Mouse (Mus musculus) forebrain, embryonic 11.5 days (tissue): ENCODE results near the gene Slc30a1. TPM values are rescaled to one million over a fixed set of nuclear protein-coding genes. Genes with fewer than 3 reads are reported as not detected.

ENCODE experiments used
- ATAC-seq: fragments of 200-750 bp; cut with Nextera tagmentation; replicated peaks from 2 replicates; pipeline ENCODE4 v1.8.0; 2017; ENCODE audit warnings: moderate TSS enrichment; ENCODE audit not compliant: low FRiP score
- DNase-seq: peaks from one replicate; pipeline ENCODE4 v3.0.0-alpha.2; 2017; ENCODE audit warnings: low spot score
- H3K27ac ChIP-seq: fragments of 300-500 bp; sonication (generic); 2 replicates; pipeline ENCODE4 v1.5.1; 2014; ENCODE audit warnings: low read depth, low read length
- H3K27me3 ChIP-seq: fragments of 300-500 bp; sonication (generic); 2 replicates; pipeline ENCODE4 v1.6.1; 2014; ENCODE audit warnings: mild to moderate bottlenecking, low read length, mixed read lengths; ENCODE audit not compliant: control insufficient read depth, insufficient read depth
- H3K36me3 ChIP-seq: fragments of 300-500 bp; sonication (generic); 2 replicates; pipeline ENCODE4 v1.6.1; 2014; ENCODE audit warnings: mild to moderate bottlenecking, low read length, moderate library complexity, mixed read lengths; ENCODE audit not compliant: control insufficient read depth, insufficient read depth
- H3K4me1 ChIP-seq: fragments of 300-500 bp; sonication (generic); replicated peaks from 2 replicates; pipeline ENCODE4 v1.6.1; 2014; ENCODE audit warnings: low read length, mixed read lengths; ENCODE audit not compliant: control insufficient read depth, insufficient read depth
- H3K4me2 ChIP-seq: fragments of 300-500 bp; sonication (generic); 2 replicates; pipeline ENCODE4 v1.6.1; 2014; ENCODE audit warnings: low read depth, mild to moderate bottlenecking, low read length, moderate library complexity, mixed read lengths; ENCODE audit not compliant: severe bottlenecking
- H3K4me3 ChIP-seq: fragments of 300-500 bp; sonication (generic); 2 replicates; pipeline ENCODE4 v1.5.1; 2014; ENCODE audit warnings: low read depth, low read length
- H3K9ac ChIP-seq: fragments of 300-500 bp; sonication (generic); 2 replicates; pipeline ENCODE4 v1.6.1; 2014; ENCODE audit warnings: low read length
- H3K9me3 ChIP-seq: fragments of 300-500 bp; sonication (generic); 2 replicates; pipeline ENCODE4 v1.6.1; 2016; ENCODE audit warnings: low read length, mixed read lengths; ENCODE audit not compliant: control insufficient read depth
- WGBS: fragments of 180-500 bp; shearing (Covaris S2); extraction: QIAGEN DNeasy Blood & Tissue Kit; methylation state at CpG from one replicate; pipeline ENCODE4 v1.1.7; 2014; 5-methylcytosine and 5-hydroxymethylcytosine counted together
- polyA plus RNA-seq: library from polyadenylated mRNA; unstranded; fragments of >200 nt; fragmentation: Nextera tagmentation; extraction: Ambion mirVana; gene quantifications from 2 replicates; pipeline ENCODE4 v1.2.1, GENCODE M21; 2014

The Slc30a1 gene
- polyA plus RNA-seq, 1 experiment from 2014 or later = 2.2 TPM

GRCm38 (mm10) chr1:191943638-191944037 lies 37.1 kb downstream of the Slc30a1 start:
- no peak for DNase-seq
- Histone ChIP-seq H3K9me3 (no peaks in the 10 kb centered on the region), H3K27me3 (no peaks in the 10 kb centered on the region), H3K9ac (no peak overlapping the region), H3K27ac (no peak overlapping the region), H3K36me3 (no peaks in the 10 kb centered on the region), H3K4me3 (no peak overlapping the region), H3K4me1 (no peaks in the 10 kb centered on the region; the same call in 1 of the 2 replicates), H3K4me2 (no peak overlapping the region)
- 85% methylated on average over 6 of the region's 6 CpGs for WGBS
- no peak for ATAC-seq

DNA sequence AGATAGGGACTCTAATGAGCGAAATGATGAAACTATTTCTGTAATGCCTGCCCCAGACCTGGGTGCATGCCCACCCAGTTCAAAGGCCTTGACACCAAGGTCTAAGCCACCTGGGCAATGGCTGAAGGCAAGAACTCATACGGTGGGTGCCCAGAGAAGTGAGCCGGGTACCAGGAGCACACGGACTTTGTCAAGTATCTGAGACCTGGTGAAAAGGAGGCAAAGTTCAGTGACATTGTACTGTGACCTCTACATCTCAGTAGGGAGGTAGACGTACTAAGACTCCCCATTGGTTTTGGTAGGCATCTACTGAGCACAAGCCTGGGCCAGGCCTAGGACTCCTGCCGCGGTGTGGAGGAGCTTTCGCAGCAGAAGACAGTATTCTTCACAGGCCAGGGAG lies 38.8 kb downstream of the Slc30a1 start:
- no peak overlapping the region for H3K27ac ChIP-seq
- no peaks in the 10 kb centered on the region for H3K27me3 ChIP-seq
- DNase-seq (no peak), ATAC-seq (no peak)
- H3K4me2 ChIP-seq = no peak overlapping the region
- no peak overlapping the region for H3K9ac ChIP-seq
- H3K4me1 ChIP-seq = no peaks in the 10 kb centered on the region; the same call in 1 of the 2 replicates
- no peaks in the 10 kb centered on the region for H3K9me3 ChIP-seq
- H3K36me3 ChIP-seq = no peaks in the 10 kb centered on the region
- H3K4me3 ChIP-seq = no peak overlapping the region
- WGBS = 89% methylated on average over 8 of the region's 8 CpGs

DNA sequence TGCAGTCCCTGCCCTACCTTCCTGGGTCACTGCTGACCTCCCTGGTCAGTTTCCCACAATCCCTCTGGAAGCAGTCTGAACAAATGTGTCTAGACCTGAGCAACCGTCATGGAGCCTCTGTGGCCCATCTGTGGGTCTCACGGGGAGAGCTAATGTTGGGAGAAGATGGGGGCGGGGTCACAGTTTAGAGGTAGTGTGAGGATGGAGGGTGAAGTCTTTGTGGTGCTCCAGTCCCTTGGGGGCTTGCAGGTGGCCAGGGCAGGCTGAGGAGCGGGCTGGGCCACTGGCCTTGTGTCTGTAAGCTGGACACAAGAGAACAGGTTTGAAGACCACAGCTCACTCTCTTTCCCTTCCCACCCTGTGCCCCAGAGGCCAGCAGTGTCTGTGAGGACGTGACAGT lies 39.2 kb downstream of the Slc30a1 start:
- Histone ChIP-seq H3K27ac (no peak overlapping the region), H3K4me2 (no peak overlapping the region), H3K9me3 (no peaks in the 10 kb centered on the region), H3K27me3 (no peaks in the 10 kb centered on the region), H3K4me3 (no peak overlapping the region), H3K9ac (no peak overlapping the region), H3K36me3 (no peaks in the 10 kb centered on the region), H3K4me1 (no peaks in the 10 kb centered on the region; the same call in 1 of the 2 replicates)
- DNase-seq (no peak), ATAC-seq (no peak)
- 86% methylated on average over 5 of the region's 5 CpGs for WGBS

DNA sequence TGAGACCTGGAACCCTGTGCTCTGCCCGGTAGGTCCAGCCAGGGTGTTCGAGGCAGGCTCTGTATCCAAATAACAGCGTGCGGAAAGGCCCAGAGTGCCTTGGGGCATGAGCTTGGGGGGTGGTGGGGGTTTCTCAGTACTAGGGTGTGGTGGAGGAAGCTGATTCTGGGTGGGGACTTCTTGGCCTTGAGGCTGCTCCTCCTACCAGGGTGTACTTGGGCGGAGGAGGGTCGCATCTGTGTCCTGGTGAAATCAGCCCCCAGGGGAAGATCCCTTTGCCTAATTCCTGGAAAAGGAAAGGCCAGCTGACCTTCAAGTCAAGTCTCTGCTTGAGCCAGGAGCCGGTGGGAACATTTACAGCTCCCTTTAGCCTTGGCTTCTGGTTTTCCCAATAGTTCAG lies 39.7 kb downstream of the Slc30a1 start:
- H3K27ac ChIP-seq = no peak overlapping the region
- H3K27me3 ChIP-seq = no peaks in the 10 kb centered on the region
- H3K9me3 ChIP-seq = no peaks in the 10 kb centered on the region
- H3K4me3 ChIP-seq = no peak overlapping the region
- no peaks in the 10 kb centered on the region; the same call in 1 of the 2 replicates for H3K4me1 ChIP-seq
- no peak overlapping the region for H3K9ac ChIP-seq
- no peak for DNase-seq
- no peak overlapping the region for H3K4me2 ChIP-seq
- H3K36me3 ChIP-seq = no peaks in the 10 kb centered on the region
- no peak for ATAC-seq
- 81% methylated on average over 7 of the region's 7 CpGs for WGBS

DNA sequence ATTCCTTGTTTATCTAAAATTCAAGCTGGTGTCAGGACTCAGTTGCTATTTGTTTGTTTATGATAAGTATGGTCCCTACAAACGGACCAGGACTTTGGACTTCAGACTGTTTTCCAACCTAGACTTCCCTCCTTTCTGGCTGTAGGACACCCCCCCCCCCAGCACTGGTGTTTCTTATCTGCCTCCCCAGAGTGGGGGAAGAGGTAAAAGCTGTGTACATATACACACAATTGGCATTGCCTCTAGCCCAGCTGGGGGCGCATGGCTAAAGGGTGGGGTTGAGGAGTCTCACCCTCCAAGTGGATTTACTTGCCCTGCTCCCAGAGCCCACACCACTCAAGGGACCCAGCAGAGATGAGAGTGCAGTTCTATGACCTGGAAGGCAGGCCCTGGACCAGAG lies 40.3 kb downstream of the Slc30a1 start:
- no peaks in the 10 kb centered on the region for H3K27me3 ChIP-seq
- DNase-seq = no peak
- no peaks in the 10 kb centered on the region for H3K9me3 ChIP-seq
- no peak overlapping the region for H3K27ac ChIP-seq
- no peak overlapping the region for H3K4me3 ChIP-seq
- H3K4me1 ChIP-seq = no peaks in the 10 kb centered on the region; the same call in 1 of the 2 replicates
- no peaks in the 10 kb centered on the region for H3K36me3 ChIP-seq
- H3K9ac ChIP-seq = no peak overlapping the region
- no peak overlapping the region for H3K4me2 ChIP-seq
- no peak for ATAC-seq
- 91% methylated on average over 2 of the region's 2 CpGs for WGBS

DNA sequence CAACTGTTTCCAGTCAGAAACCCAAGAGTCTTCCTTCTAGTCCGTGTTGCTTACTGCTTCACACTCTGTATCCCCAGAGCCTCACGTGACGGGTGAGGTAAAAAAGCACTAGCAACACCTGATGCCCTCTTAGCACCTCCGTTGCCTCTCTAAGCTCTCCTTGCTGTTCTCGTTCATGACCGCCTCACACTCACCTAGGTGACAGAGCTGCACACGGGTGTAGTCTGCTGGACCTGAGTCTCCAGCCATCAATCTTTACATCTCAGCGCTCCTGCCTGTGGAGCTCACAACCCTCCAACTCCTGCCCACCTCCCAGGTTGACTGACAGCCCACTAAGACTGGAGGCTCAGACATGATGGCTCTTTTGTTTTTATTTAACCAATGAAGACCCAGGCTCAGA lies 41.2 kb downstream of the Slc30a1 start:
- no peak for ATAC-seq
- Histone ChIP-seq H3K9me3 (no peaks in the 10 kb centered on the region), H3K4me1 (no peaks in the 10 kb centered on the region; the same call in 1 of the 2 replicates), H3K27ac (no peak overlapping the region), H3K4me2 (no peak overlapping the region), H3K36me3 (no peaks in the 10 kb centered on the region), H3K27me3 (no peaks in the 10 kb centered on the region), H3K4me3 (no peak overlapping the region), H3K9ac (no peak overlapping the region)
- WGBS = 72% methylated on average over 8 of the region's 8 CpGs
- DNase-seq = no peak

- H3K4me2 ChIP-seq = no peak overlapping the region
- no peak overlapping the region for H3K4me3 ChIP-seq
- ATAC-seq (no peak), DNase-seq (no peak)
- no peaks in the 10 kb centered on the region for H3K36me3 ChIP-seq
- H3K27me3 ChIP-seq = no peaks in the 10 kb centered on the region
- H3K27ac ChIP-seq = no peak overlapping the region
- WGBS = 85% methylated on average over 8 of the region's 8 CpGs
- H3K9ac ChIP-seq = no peak overlapping the region
- no peaks in the 10 kb centered on the region for H3K9me3 ChIP-seq
- H3K4me1 ChIP-seq = no peaks in the 10 kb centered on the region; the same call in 1 of the 2 replicates
Measured at GRCm38 (mm10) chr1:191948600-191948999, 42.0 kb downstream of the Slc30a1 start.

- WGBS = 74% methylated on average over 2 of the region's 2 CpGs
- no peak overlapping the region for H3K4me2 ChIP-seq
- no peak overlapping the region for H3K4me3 ChIP-seq
- no peaks in the 10 kb centered on the region for H3K9me3 ChIP-seq
- ATAC-seq (no peak), DNase-seq (no peak)
- H3K36me3 ChIP-seq = no peaks in the 10 kb centered on the region
- H3K4me1 ChIP-seq = no peaks in the 10 kb centered on the region; the same call in 1 of the 2 replicates
- no peaks in the 10 kb centered on the region for H3K27me3 ChIP-seq
- no peak overlapping the region for H3K27ac ChIP-seq
- H3K9ac ChIP-seq = no peak overlapping the region
Measured at GRCm38 (mm10) chr1:191950611-191951010, 44.0 kb downstream of the Slc30a1 start.

DNA sequence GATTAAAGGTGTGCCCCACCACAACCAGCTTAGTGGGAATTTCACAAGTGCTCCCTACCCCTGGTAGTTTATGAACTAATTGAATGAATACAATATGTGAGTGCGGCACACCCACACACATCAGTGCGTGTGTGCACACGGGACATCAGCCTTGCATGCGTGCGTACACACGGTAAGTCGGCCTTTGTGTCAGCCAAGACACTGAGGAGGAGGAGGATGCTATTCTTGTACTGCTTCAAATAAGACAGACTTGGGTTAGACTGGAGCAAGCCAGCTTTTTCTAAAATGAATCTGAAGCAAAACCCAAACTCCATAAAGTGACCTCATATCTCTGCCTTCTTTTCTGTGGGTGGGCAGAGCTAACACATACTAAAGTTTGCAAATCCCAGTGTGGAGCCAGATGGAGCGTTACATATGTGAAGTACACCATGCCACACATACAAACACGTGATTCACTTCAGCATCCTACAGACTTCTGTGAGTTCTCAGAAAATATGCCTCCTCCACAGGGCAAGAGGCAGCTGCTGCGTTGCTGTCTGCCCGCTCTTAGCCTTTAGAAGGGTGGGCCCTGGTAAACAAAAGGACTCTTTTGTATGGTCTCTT lies 46.3 kb downstream of the Slc30a1 start:
- Histone ChIP-seq H3K9ac (no peak overlapping the region), H3K4me3 (no peak overlapping the region), H3K36me3 (no peaks in the 10 kb centered on the region), H3K27ac (no peak overlapping the region), H3K9me3 (no peaks in the 10 kb centered on the region), H3K4me1 (no peaks in the 10 kb centered on the region; the same call in 1 of the 2 replicates), H3K27me3 (no peaks in the 10 kb centered on the region), H3K4me2 (no peak overlapping the region)
- 90% methylated on average over 11 of the region's 11 CpGs for WGBS
- DNase-seq (no peak), ATAC-seq (no peak)
